Mouse (Mus musculus) urinary bladder, postnatal 0 days (tissue): ENCODE results near the gene Vmn2r84. TPM values are rescaled to one million over a fixed set of nuclear protein-coding genes. Genes with fewer than 3 reads are reported as not detected.

Source experiments
- polyA plus RNA-seq: library from polyadenylated mRNA; unstranded; fragments of >200 nt; fragmentation: Nextera tagmentation; extraction: Ambion mirVana; gene quantifications from 2 replicates; pipeline ENCODE4 v1.2.1, GENCODE M21; 2015

The Vmn2r84 gene
- polyA plus RNA-seq, result not detected in 2 replicates

DNA sequence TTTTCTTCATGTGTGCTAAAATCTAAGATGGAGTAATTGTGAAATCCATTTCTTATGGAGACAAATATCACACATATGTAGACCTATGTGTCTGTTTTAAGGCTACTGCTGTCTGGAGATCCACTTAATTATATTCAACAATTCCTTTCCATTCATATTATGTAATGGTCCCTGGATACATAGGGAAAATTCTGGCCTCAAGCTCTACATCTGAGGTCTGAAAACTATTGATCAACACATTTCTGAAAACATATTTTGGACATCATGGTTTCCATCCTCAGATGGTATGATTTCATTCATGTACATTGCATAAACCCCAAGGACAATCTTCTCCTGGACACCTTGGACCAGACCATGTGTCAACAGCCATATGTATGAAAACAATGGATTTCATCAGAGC lies at the start of gene Vmn2r84:
Gene Vmn2r84 (minus strand): TSS at position 101 of the 400 bp plus-strand sequence.

DNA sequence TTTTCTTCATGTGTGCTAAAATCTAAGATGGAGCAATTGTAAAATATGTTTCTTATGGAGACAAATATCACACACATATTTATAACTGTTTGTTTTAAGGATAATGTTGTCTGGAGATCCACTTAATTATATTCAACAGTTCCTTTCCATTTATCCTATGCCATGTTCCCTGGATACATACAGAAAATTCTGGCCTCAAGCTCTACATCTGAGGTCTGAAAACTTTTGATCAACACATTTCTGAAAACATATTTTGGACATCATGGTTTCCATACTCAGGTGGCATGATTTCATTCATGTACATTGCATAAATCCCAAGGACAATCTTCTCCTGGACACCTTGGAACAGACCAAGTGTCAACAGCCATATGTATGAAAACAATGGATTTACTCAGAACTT lies 35.5 kb upstream of the Vmn2r84 start, which contains the start of gene Vmn2r85:
Gene Vmn2r85 (minus strand): TSS at position 101 of the 400 bp plus-strand sequence.

Other genes starting within 250 kb of the Vmn2r84 start
- gene Olfr825, start 227.6 kb downstream of the Vmn2r84 start, polyA plus RNA-seq, result not detected in 2 replicates
- gene Olfr826, start 210.1 kb downstream of the Vmn2r84 start, polyA plus RNA-seq, result not detected in 2 replicates
- gene Olfr827, start 179.9 kb downstream of the Vmn2r84 start, polyA plus RNA-seq, result not detected in 2 replicates
- gene Neurod4, start 114.1 kb downstream of the Vmn2r84 start, polyA plus RNA-seq, result not detected in 2 replicates
- gene Tespa1, start 71.5 kb downstream of the Vmn2r84 start, polyA plus RNA-seq, result 0.13 and 0.40 TPM in 2 replicates
- not detected in 2 replicates for gene Vmn2r85, start 35.4 kb upstream of the Vmn2r84 start, polyA plus RNA-seq
- not detected in 2 replicates for gene Vmn2r86, start 61.7 kb upstream of the Vmn2r84 start, polyA plus RNA-seq
- gene Vmn2r87, start 103.1 kb upstream of the Vmn2r84 start, polyA plus RNA-seq, result not detected in 2 replicates